Mouse (Mus musculus): ENCODE measurements around the gene Tmem116.

DNA sequence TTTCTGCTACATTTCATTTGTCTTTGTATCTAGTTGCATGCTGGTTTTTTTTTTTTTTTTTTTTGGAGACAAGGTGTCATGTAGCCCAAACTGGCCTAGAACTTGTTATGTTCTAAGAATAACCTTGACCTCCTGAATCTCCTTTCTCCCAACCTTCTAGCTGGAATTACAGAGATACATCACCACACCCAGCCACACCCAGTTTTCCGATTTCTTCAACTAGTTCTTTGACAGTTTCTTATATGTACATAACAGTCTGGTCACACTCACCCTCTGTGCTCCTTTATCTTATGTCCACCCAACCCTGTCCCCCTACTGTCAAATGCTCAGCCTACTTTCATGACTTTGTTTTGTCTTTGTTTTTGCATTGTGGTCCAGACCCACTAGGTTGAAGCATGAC, 55.2 kb downstream of the Tmem116 start:
- TF ChIP-seq CTCF (IDR thresholded peaks at IDR 0.05; ENCODE audit: borderline replicate concordance, extremely low read depth, insufficient read depth, insufficient read length) (no peak), POLR2A (IDR thresholded peaks at IDR 0.05; ENCODE audit: borderline replicate concordance, extremely low read depth, insufficient read depth, insufficient read length, poor library complexity, severe bottlenecking) (no peak)

All from brain, embryonic 14.5 days (tissue).